Mouse (Mus musculus) megakaryocyte, adult 5-6 weeks (primary cell): ENCODE results near the gene Cngb1. TPM values are rescaled to one million over a fixed set of nuclear protein-coding genes. Genes with fewer than 3 reads are reported as not detected.
A peak's percentile ranks its signal among the peaks of the same experiment; 100 is the strongest.
"Not testable (repeated sequence)": the region's sequence is repeated elsewhere in the genome, so short reads cannot be mapped to it uniquely, and the experiment has no call there.

ENCODE experiments used
- ATAC-seq: 2 replicates; pipeline ENCODE4 v1.8.0; 2016; ENCODE audit warnings: mild to moderate bottlenecking, inconsistent platforms; ENCODE audit not compliant: poor library complexity, severe bottlenecking
- total RNA-seq, 2 experiments: library from RNA; stranded (forward) in 1 of 2; stranded (reverse) in 1 of 2; fragments of 153-499, 151-499 nt in 1 of 2; fragments of 221-1000, 200-1000 nt in 1 of 2; gene quantifications; 2 replicates each; pipeline versions ENCODE4 v1.2.3 to v1.2.4; 2015 to 2017

Cngb1 gene
- total RNA-seq, 2 experiments from 2014 or later = 0.96 TPM; not detected in 1

GRCm38 (mm10) chr8:95252056-95252455 is 54.3 kb downstream of the Cngb1 start:
- no peak for ATAC-seq

- ATAC-seq = 0 out of 2 replicates have a peak, but pooled peaks have one; percentile 3
These were observed 56.5 kb downstream of the Cngb1 start for GRCm38 (mm10) chr8:95249847-95250246.

GRCm38 (mm10) chr8:95247277-95247676 is 59.1 kb downstream of the Cngb1 start:
- no peak for ATAC-seq

- peak; percentile 64 for ATAC-seq
These were observed 61.2 kb downstream of the Cngb1 start for GRCm38 (mm10) chr8:95245180-95245579.

GRCm38 (mm10) chr8:95243853-95244252 is 62.5 kb downstream of the Cngb1 start:
- ATAC-seq = no peak

DNA sequence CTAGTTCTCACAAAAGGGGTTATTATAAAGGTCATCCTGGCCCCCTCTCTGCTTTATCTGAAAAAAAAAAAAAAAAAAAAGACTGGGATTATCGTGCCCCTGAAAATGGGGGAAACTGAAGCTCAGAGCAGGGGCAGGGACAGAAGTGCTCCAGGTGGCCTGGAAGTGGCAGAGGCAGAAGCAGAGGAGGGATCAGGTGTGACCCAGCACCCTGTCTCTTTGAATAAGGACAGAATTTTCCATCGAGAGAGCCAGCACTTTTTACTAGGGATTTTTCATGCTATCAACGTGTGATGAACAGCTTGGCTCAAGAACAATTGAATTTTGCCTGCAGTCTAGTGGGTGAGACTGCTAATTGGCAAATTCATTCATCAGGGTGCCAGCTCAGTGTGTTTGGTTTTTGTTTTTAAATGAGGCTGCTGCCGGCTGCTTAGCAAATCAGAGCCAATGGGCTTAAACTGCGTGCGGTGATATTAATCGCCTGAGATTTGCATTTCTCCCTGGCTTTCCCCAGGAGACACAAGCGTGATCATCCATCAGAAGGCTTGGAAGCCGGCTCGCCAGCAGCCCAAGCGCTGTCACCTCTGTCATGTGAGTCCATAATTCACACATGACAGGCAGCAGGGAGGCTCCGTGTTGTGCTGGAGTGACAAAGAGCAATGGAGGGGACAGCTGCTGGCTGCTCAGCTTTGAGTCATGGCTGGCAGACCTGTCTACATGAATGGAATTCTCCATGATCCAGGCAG is 63.4 kb downstream of the Cngb1 start:
- ATAC-seq = no peak

GRCm38 (mm10) chr8:95242099-95242825 is 64.1 kb downstream of the Cngb1 start:
- no peak for ATAC-seq

DNA sequence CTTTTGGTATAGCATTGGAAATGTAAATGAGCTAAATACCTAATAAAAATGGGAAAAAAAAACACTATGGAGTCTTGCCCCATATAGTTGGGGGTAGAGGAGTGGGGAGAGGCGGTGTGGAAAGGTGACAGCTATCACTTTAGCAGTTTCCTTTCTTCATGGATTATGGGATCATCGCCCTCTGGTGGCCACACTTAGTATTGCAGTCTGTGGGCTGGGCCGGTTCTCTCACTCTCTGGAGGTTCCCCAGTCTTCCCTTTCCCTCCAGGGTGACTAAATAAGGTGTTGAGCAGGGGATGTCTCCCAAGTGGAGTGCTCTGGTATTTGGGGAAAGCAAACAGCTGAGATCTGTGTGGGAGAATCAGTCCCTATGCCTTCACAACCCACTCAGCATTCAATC is 70.7 kb downstream of the Cngb1 start:
- ATAC-seq = peak; percentile 80

DNA sequence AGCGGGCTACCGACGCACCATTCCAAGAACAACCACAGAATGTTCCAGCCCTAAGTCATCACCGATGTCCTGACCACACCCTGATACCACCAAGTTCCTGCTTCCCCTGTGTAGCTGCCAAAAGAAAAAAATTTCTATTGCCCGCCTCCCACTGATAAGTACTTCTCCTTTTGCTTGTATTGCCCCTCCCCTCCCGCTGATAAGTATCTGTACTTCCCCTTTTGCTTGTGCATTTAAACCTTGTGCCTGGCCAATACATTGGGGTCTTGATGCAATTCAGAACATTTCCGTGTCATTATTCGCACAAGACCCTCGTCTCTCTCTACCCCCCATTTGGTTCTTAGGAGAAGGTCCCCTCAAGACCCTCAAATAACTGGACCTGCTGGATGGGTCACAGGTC is 76.3 kb downstream of the Cngb1 start:
- not testable (repeated sequence) for ATAC-seq

- ATAC-seq = no peak
These were observed 79.3 kb downstream of the Cngb1 start for GRCm38 (mm10) chr8:95227151-95227468.

DNA sequence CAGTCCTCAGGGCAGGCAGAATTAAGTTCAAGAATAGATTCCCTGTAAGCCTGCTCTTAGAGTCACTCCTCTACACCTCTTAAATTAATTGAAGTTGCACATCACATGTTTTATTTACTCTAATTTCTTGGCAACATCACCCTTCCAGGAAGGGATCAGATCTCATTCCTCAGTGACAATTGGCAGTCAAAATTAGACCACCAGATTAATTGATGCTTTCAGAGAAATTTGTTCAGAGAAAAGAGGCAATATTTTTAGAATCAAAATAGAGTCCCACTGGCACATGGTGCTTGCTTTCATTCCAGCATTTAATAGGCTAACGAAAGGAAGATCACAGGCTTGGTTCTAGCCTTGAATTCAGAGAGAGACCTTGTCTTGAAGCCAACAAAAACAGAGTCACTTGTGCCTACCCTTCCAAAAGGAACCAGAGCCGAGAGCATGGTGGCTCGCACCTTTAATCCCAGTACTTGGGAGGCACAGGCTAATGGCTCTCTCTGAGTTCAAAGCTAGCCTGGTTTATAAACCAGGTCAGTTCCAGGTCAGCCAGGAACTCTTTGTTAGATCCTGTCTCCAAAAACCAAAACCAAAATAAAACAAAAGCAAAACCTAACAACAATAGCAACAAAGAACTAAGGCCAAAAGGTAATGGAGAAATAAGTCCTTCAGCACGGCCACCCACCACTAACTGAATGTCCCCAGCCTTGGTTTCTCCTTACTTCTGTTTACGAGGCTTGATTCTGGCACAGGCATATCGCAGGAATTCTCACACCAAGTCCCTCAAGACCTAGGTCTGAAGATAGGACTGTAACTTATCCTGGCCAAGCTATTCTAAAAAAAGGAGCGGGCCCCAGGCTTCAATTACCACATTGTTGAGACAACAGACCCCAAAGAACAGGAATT is 79.9 kb downstream of the Cngb1 start:
- ATAC-seq = no peak

- no peak for ATAC-seq
These were observed 82.4 kb downstream of the Cngb1 start for GRCm38 (mm10) chr8:95223969-95224368.

GRCm38 (mm10) chr8:95221045-95221444 is 85.3 kb downstream of the Cngb1 start:
- no peak for ATAC-seq

DNA sequence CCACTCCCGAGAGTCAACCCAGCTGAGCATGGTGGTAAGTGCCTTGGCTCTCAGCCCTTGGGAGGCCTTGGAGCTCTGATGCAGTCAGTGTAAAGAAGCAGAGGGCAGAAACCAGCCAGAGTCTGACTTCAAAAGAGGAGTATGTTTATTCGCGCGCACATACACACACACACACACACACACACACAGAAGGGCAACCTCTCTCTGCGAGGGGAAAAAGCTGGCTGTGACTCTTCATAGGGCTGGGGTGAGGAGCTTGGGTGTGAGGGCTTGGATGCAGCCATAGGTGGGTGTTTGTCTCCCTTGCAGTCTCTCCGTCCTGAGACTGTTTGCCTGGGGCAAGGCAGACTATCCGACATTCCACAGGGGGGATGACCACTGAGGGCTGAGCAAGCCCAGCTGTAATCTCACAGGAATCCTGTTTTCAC is 85.8 kb downstream of the Cngb1 start:
- no peak for ATAC-seq

DNA sequence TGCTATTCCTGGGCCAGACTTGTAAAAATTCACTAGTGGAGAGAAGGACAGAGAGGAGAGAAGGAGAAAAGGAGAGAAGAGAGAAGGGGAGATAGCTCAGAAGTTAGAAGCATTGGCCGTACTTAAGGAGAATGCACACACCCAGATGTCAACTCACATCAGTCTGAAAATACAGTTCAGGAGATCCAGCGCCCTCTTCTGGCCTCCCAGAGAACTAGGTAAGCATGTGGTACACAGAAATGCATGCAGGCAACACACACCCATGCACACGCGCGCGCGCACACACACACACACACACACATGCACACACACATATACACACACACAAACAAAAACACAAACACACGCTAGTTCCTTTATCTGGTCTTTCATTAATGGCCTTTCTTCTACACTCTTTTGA is 86.8 kb downstream of the Cngb1 start:
- no peak for ATAC-seq

DNA sequence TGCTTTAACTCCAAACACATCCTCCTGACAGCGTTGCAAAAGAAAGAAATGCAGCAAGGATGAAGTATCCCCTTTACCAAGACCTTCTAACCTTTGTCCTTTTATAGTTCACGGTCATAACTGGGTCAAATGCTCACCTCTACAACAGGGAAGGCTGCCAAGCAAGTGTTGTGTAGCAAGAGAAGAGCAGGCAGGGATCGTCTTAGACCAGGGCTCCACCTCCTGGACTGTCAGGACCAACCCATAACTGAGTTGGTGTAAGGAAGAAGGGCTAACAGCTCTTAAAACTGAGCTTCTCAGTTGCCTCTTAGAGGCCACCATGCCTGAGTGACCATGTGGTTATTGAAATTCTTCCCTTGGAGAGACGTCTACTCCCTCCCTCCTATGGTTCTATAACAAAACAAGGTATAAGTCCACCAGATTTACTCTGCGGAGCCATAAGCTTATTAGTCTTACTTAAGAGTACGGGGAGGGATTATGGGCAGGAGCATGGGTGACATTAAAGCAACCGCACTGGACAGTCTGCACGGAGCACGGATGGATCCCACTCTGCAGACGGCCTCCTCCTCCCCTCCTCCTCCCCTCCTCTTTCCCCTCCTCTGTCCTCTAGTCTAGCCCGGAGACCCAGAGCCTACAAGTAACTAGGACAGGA is 90.5 kb downstream of the Cngb1 start:
- ATAC-seq = no peak

DNA sequence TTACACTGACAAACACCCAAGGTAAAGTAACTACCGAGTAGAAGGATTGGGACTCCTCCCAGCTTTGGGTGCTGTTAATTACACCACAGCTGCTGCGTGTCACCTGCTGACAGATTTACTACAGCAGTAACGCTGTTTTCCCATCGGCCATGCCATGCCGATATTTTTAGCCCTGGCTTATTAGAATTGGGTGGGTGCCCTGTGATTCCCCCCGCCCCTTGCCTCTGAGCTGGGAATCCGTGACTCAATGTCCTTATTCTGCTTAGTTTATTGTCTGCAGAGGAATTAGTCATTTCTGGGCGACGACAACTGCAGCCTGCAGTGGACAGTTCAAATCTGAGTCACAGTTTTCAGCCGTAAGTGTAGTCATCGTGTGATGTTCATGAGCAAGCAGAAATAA is 96.5 kb downstream of the Cngb1 start:
- ATAC-seq = no peak

DNA sequence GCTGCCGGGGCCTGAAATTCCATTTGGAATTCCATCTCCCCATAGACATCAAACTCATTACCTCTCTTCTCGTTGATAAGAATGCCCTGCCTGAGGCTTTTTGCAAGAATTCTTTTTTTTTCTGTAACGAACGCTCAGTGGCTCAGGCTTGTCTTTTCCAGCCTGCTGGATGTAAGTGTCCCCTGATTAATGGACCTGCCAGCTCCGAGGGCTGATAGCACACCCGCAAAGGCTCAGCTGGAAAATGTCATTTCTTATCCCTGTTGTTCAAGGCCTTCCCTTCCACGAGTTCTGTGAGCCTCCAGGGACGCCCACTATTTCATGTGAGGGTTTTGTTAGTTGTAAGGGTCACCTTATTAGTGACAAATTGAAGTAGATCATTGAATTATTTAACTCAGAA is 100.4 kb downstream of the Cngb1 start:
- ATAC-seq = no peak

GRCm38 (mm10) chr8:95204039-95204380 is 102.4 kb downstream of the Cngb1 start:
- peak; percentile 84 for ATAC-seq

GRCm38 (mm10) chr8:95203326-95204038 is 102.9 kb downstream of the Cngb1 start:
- peak; percentile 12; the same call in 1 of the 2 replicates for ATAC-seq
